26 mouse cellular contexts compared by ENCODE assay signal in the genomic region with DNA sequence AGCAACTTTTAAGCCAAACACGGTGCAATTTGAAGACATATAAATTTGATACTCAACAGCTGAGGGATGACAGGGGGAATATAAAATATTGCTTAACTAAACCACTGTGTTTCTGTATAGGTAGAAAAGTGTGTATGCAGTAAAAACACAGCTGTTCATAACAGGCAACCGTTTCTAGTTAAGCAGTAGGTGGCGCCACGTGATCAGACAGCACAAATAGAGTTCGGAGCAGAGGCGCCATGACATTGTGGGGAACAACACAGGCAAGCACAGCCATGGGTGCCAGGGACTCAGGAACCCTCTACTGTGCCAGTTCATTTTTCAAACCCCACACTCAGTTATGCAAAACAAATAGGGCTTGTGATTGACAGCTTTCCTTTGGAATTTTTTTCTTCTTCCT.
DNase-seq lines count a peak whose midpoint lies in the region; ATAC-seq and TF ChIP-seq lines count a peak whose summit lies in the region.
"Had no signal": no experiment of that assay in that cellular context is flagged by ENCODE, and none has a peak within 500 bp of the region (broad histone marks: within the 10 kb centered on the region; RNA-seq: fewer than 3 reads in every experiment).

No protein-coding gene starts in this region.

- H3K9me3 ChIP-seq in intestine, postnatal 0 days (ENCODE audit: control insufficient read depth): no peaks in the 10 kb centered on the region
- no peaks in the 10 kb centered on the region for H3K9me3 ChIP-seq in intestine, embryonic 16.5 days (ENCODE audit: control insufficient read depth, low read length)
- H3K9me3 ChIP-seq in ES-Bruce4 (replicated peaks; ENCODE audit: control insufficient read depth, insufficient read depth, low read length, poor library complexity, severe bottlenecking): no peaks in the 10 kb centered on the region
- H3K9me3 ChIP-seq: heart, embryonic 10.5 days; hindbrain, embryonic 10.5 days; limb, embryonic 12.5 days; liver, embryonic 12.5 days; midbrain, embryonic 12.5 days; neural tube, embryonic 12.5 days had no signal

- ATAC-seq in intestine, postnatal 0 days: no peak
- no peak for ATAC-seq in intestine, embryonic 16.5 days
- ATAC-seq: liver, embryonic 12.5 days had no signal

- no peaks in the 10 kb centered on the region for H3K4me1 ChIP-seq in intestine, postnatal 0 days (replicated peaks; ENCODE audit: control insufficient read depth, insufficient read depth, low read length)
- no peaks in the 10 kb centered on the region for H3K4me1 ChIP-seq in intestine, embryonic 16.5 days (ENCODE audit: control insufficient read depth, insufficient read depth, low read length)
- H3K4me1 ChIP-seq in ES-Bruce4 (ENCODE audit: control insufficient read depth, insufficient read depth, low read length): no peaks in the 10 kb centered on the region
- H3K4me1 ChIP-seq: heart, embryonic 10.5 days; hindbrain, embryonic 10.5 days; limb, embryonic 12.5 days; liver, embryonic 12.5 days; midbrain, embryonic 12.5 days; neural tube, embryonic 12.5 days had no signal

- no peak for TF ChIP-seq EP300 in ES-Bruce4 (IDR thresholded peaks at IDR 0.05; ENCODE audit: insufficient read depth, low read depth, low read length)

- peak; percentile 21 for TF ChIP-seq CTCF in intestine, postnatal 0 days (IDR thresholded peaks at IDR 0.05; ENCODE audit: low read depth)
- TF ChIP-seq CTCF in ES-Bruce4 (IDR thresholded peaks at IDR 0.05; ENCODE audit: low read depth, low read length): peak; percentile 69

- no peak overlapping the region for H3K4me3 ChIP-seq in intestine, postnatal 0 days (ENCODE audit: low read depth, low read length)
- H3K4me3 ChIP-seq in intestine, embryonic 16.5 days (ENCODE audit: low read length): no peak overlapping the region
- H3K4me3 ChIP-seq in ES-Bruce4 (ENCODE audit: low read depth, low read length): no peak overlapping the region
- H3K4me3 ChIP-seq: gastrocnemius, adult 2 months; heart, embryonic 10.5 days; hindbrain, embryonic 10.5 days; limb, embryonic 12.5 days; liver, embryonic 12.5 days; midbrain, embryonic 12.5 days; neural tube, embryonic 12.5 days had no signal

- no peaks in the 10 kb centered on the region for H3K27me3 ChIP-seq in intestine, postnatal 0 days (replicated peaks; ENCODE audit: control insufficient read depth, insufficient read depth, low read length)
- H3K27me3 ChIP-seq in intestine, embryonic 16.5 days (replicated peaks; ENCODE audit: control insufficient read depth, insufficient read depth, low read length): no peaks in the 10 kb centered on the region
- H3K27me3 ChIP-seq in ES-Bruce4 (ENCODE audit: control insufficient read depth, insufficient read depth, low read length, poor library complexity, severe bottlenecking): no peaks in the 10 kb centered on the region
- H3K27me3 ChIP-seq: limb, embryonic 12.5 days; liver, embryonic 12.5 days; midbrain, embryonic 12.5 days; neural tube, embryonic 12.5 days had no signal

- no peaks in the 10 kb centered on the region for H3K36me3 ChIP-seq in intestine, postnatal 0 days (ENCODE audit: control insufficient read depth, insufficient read depth)
- no peaks in the 10 kb centered on the region for H3K36me3 ChIP-seq in intestine, embryonic 16.5 days (ENCODE audit: control insufficient read depth, insufficient read depth, low read length)
- H3K36me3 ChIP-seq in ES-Bruce4 (ENCODE audit: control insufficient read depth, insufficient read depth, low read length, poor library complexity, severe bottlenecking): no peaks in the 10 kb centered on the region
- H3K36me3 ChIP-seq: heart, embryonic 10.5 days; hindbrain, embryonic 10.5 days; limb, embryonic 12.5 days; liver, embryonic 12.5 days; midbrain, embryonic 12.5 days; neural tube, embryonic 12.5 days had no signal

- DNase-seq in A20 (ENCODE audit: low read depth, low spot score) (peak; percentile 54), R1 (ENCODE audit: low read depth, low spot score) (peak; percentile 70)
- no peak for DNase-seq in frontal cortex, postnatal 36 days (ENCODE audit: low spot score in 2 of 2)
- no peak for DNase-seq in right cerebral cortex, adult 18-20 months
- DNase-seq in cerebellum, postnatal 14 days: no peak
- DNase-seq: adrenal gland, adult 2 months; cerebellum, adult 18-20 months; cerebellum, postnatal 25 days; gastrocnemius, adult 2 months; kidney, adult 8-10 months; kidney, postnatal 14 days; layer of hippocampus, postnatal 36 days; lung, adult 18-20 months; lung, postnatal 10 days; right cerebral cortex, postnatal 25 days; spleen, adult 18-20 months; thymus, postnatal 14 days had no signal

- no peak overlapping the region for H3K27ac ChIP-seq in intestine, postnatal 0 days (ENCODE audit: low read depth, low read length)
- no peak overlapping the region for H3K27ac ChIP-seq in intestine, embryonic 16.5 days (ENCODE audit: low read length)
- no peak overlapping the region for H3K27ac ChIP-seq in ES-Bruce4 (ENCODE audit: insufficient read depth, low read length)
- H3K27ac ChIP-seq: gastrocnemius, adult 2 months; heart, embryonic 10.5 days; hindbrain, embryonic 10.5 days; limb, embryonic 12.5 days; liver, embryonic 12.5 days; midbrain, embryonic 12.5 days; neural tube, embryonic 12.5 days had no signal

- 87% methylated on average over 6 of the region's 6 CpGs for WGBS in intestine, postnatal 0 days
- WGBS in intestine, embryonic 16.5 days: 80% methylated on average over 6 of the region's 6 CpGs

- no peak overlapping the region for H3K4me2 ChIP-seq in intestine, postnatal 0 days (replicated peaks; ENCODE audit: low read depth)
- H3K4me2 ChIP-seq in intestine, embryonic 16.5 days (ENCODE audit: low read depth, low read length): no peak overlapping the region
- H3K4me2 ChIP-seq: limb, embryonic 12.5 days; liver, embryonic 12.5 days; midbrain, embryonic 12.5 days; neural tube, embryonic 12.5 days had no signal

- H3K9ac ChIP-seq in intestine, postnatal 0 days (ENCODE audit: low read depth, low read length): no peak overlapping the region
- H3K9ac ChIP-seq in intestine, embryonic 16.5 days (ENCODE audit: low read depth, low read length): no peak overlapping the region
- H3K9ac ChIP-seq in ES-Bruce4 (ENCODE audit: low read depth, poor library complexity, severe bottlenecking): no peak overlapping the region
- H3K9ac ChIP-seq: limb, embryonic 12.5 days; liver, embryonic 12.5 days; midbrain, embryonic 12.5 days; neural tube, embryonic 12.5 days had no signal

- no peak for TF ChIP-seq POLR2A in ES-Bruce4 (IDR thresholded peaks at IDR 0.05; ENCODE audit: insufficient read depth, low read length)

Comparison
In these comparisons a context has a peak if more than half of its experiments do, and no peak if none do; other contexts are left out.
1. DNase-seq: peak in A20 (single experiment) and R1 (single experiment); none in frontal cortex, postnatal 36 days (0 of 2), right cerebral cortex, adult 18-20 months (single experiment) and cerebellum, postnatal 14 days (0 of 2).